Mouse (Mus musculus): ENCODE measurements at regions not wholly inside any gene's neighbourhood (a gene's known extent, or its start where the extent isn't known, plus 50 kb on each side); places are given as distances from the start of the nearest gene placed in this dataset.

DNA sequence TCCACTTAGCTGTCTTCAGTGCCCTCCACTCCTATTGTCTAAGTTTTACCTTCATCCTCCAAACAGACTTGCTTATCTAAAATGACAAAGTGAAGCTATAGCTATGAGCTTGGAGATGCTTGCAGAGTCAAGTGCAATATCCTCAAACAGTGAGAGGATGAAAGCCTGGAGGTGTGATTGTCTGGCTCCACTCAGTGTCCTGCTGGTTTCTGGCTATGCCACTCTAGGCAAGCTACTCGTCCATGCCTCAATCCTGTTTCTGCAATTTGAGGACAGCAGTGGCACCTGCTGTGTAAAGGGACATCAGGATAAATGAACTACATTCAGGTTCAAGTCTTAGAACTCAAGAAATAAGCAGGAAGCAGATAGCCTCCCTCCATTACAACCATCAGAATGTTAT is 966.1 kb downstream of the Slc4a3 start:
- TF ChIP-seq CTCF (IDR thresholded peaks at IDR 0.05; ENCODE audit: extremely low read depth, insufficient read length, insufficient replicate concordance, low read depth, low read length) (no peak), POLR2A (IDR thresholded peaks at IDR 0.05; ENCODE audit: low read depth, low read length) (no peak)
- Histone ChIP-seq H3K4me1 (ENCODE audit: control insufficient read depth, insufficient read depth, insufficient read length, low read length) (no peaks in the 10 kb centered on the region), H3K27me3 (ENCODE audit: control insufficient read depth, insufficient read depth, low read length) (no peaks in the 10 kb centered on the region), H3K36me3 (ENCODE audit: control insufficient read depth, insufficient read depth, low read length) (no peaks in the 10 kb centered on the region), H3K27ac (ENCODE audit: insufficient read depth, low read depth, low read length) (no peak overlapping the region), H3K4me3 (ENCODE audit: low read depth, low read length) (no peak overlapping the region)
- WGBS: 59% methylated on average over 1 of the region's 1 CpGs

DNA sequence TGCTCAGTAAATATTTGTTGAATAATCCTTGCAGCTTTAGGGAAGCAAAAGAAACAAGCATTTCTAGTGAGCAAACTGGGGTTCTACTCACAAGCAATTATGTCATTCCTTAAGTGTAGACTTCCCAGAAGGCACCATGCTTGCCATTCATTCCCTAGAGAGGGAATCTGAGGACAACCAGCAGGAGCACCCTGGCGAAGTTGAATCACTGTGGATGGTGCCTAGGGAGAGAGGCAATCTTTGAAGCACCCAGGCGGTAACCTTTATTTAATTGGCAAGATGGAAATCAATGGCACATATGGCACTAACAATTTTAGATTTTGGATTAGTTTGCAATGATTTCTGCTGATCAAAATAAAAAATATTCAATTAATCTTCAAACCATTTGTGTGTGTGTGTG is 967.4 kb downstream of the Slc4a3 start:
- 78% methylated on average over 2 of the region's 2 CpGs for WGBS
- H3K4me1 ChIP-seq (ENCODE audit: control insufficient read depth, insufficient read depth, insufficient read length, low read length): no peaks in the 10 kb centered on the region
- H3K36me3 ChIP-seq (ENCODE audit: control insufficient read depth, insufficient read depth, low read length): no peaks in the 10 kb centered on the region
- no peak for TF ChIP-seq POLR2A (IDR thresholded peaks at IDR 0.05; ENCODE audit: low read depth, low read length)
- TF ChIP-seq CTCF (IDR thresholded peaks at IDR 0.05; ENCODE audit: extremely low read depth, insufficient read length, insufficient replicate concordance, low read depth, low read length): no peak
- H3K27ac ChIP-seq (ENCODE audit: insufficient read depth, low read depth, low read length): no peak overlapping the region
- H3K27me3 ChIP-seq (ENCODE audit: control insufficient read depth, insufficient read depth, low read length): no peaks in the 10 kb centered on the region
- no peak overlapping the region for H3K4me3 ChIP-seq (ENCODE audit: low read depth, low read length)

DNA sequence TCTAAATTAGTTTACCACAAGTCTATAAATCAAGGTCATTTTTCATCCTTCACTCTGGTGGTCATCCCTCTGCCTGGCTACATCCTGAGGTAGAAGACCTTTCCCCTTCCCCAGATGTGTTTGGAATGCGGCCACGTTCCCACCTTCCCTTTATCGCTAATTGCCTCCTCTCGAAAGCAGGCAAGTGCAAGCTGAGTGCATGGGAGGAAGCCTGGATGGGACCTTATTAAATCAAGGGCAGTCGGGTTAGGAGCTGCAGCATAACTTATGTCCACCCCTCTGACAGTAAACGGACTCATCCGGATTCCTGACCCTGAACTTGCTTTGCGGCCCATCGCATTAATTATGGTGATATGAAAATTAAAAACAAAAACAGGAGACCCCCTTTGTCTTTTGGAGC is 983.5 kb downstream of the Slc4a3 start:
- no peak overlapping the region for H3K4me3 ChIP-seq (ENCODE audit: low read depth, low read length)
- no peaks in the 10 kb centered on the region for H3K4me1 ChIP-seq (ENCODE audit: control insufficient read depth, insufficient read depth, insufficient read length, low read length)
- WGBS: 80% methylated on average over 9 of the region's 9 CpGs
- H3K27me3 ChIP-seq (ENCODE audit: control insufficient read depth, insufficient read depth, low read length): no peaks in the 10 kb centered on the region
- H3K27ac ChIP-seq (ENCODE audit: insufficient read depth, low read depth, low read length): no peak overlapping the region
- TF ChIP-seq POLR2A (IDR thresholded peaks at IDR 0.05; ENCODE audit: low read depth, low read length) (no peak), CTCF (IDR thresholded peaks at IDR 0.05; ENCODE audit: extremely low read depth, insufficient read length, insufficient replicate concordance, low read depth, low read length) (no peak)
- no peaks in the 10 kb centered on the region for H3K36me3 ChIP-seq (ENCODE audit: control insufficient read depth, insufficient read depth, low read length)

- Histone ChIP-seq H3K4me3 (ENCODE audit: low read depth, low read length) (no peak overlapping the region), H3K4me1 (ENCODE audit: control insufficient read depth, insufficient read depth, insufficient read length, low read length) (no peaks in the 10 kb centered on the region), H3K27ac (ENCODE audit: insufficient read depth, low read depth, low read length) (no peak overlapping the region), H3K36me3 (ENCODE audit: control insufficient read depth, insufficient read depth, low read length) (no peaks in the 10 kb centered on the region), H3K27me3 (ENCODE audit: control insufficient read depth, insufficient read depth, low read length) (no peaks in the 10 kb centered on the region)
- WGBS: 79% methylated on average over 6 of the region's 6 CpGs
- TF ChIP-seq CTCF (IDR thresholded peaks at IDR 0.05; ENCODE audit: extremely low read depth, insufficient read length, insufficient replicate concordance, low read depth, low read length) (no peak), POLR2A (IDR thresholded peaks at IDR 0.05; ENCODE audit: low read depth, low read length) (no peak)
Measured at GRCm38 (mm10) chr1:76530342-76530741, 984.3 kb downstream of the Slc4a3 start.

DNA sequence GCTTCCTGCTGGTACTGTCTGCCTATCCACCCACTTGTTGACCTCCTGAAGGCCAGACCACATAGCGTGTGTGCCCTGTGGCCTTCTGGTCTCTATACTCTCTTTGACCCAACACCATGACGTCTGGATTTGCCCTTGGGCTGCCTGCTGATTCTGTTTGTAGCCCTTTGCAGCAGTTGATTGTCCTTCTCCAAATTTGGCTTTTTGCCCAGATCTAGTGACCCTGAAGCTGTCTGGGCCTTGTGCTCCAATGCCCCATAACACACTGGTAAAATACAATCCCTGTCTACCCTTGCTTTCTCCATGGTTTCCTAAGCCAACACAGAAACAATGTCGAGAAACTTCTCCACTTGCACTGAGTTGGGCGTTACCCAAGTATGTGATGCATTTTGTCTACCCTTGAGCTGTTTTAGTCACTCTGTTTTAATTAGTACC is 979.3 kb downstream of the Epha4 start:
- TF ChIP-seq CTCF (IDR thresholded peaks at IDR 0.05; ENCODE audit: extremely low read depth, insufficient read length, insufficient replicate concordance, low read depth, low read length): no peak
- TF ChIP-seq POLR2A (IDR thresholded peaks at IDR 0.05; ENCODE audit: low read depth, low read length): no peak
- Histone ChIP-seq H3K4me1 (ENCODE audit: control insufficient read depth, insufficient read depth, insufficient read length, low read length) (no peaks in the 10 kb centered on the region), H3K27me3 (ENCODE audit: control insufficient read depth, insufficient read depth, low read length) (no peaks in the 10 kb centered on the region), H3K4me3 (ENCODE audit: low read depth, low read length) (no peak overlapping the region), H3K27ac (ENCODE audit: insufficient read depth, low read depth, low read length) (no peak overlapping the region), H3K36me3 (ENCODE audit: control insufficient read depth, insufficient read depth, low read length) (no peaks in the 10 kb centered on the region)
- 75% methylated on average over 4 of the region's 4 CpGs for WGBS

GRCm38 (mm10) chr1:76540529-76540928 is 974.4 kb downstream of the Epha4 start:
- H3K36me3 ChIP-seq (ENCODE audit: control insufficient read depth, insufficient read depth, low read length): no peaks in the 10 kb centered on the region
- no peaks in the 10 kb centered on the region for H3K4me1 ChIP-seq (ENCODE audit: control insufficient read depth, insufficient read depth, insufficient read length, low read length)
- no peaks in the 10 kb centered on the region for H3K27me3 ChIP-seq (ENCODE audit: control insufficient read depth, insufficient read depth, low read length)
- no peak for TF ChIP-seq POLR2A (IDR thresholded peaks at IDR 0.05; ENCODE audit: low read depth, low read length)
- no peak for TF ChIP-seq CTCF (IDR thresholded peaks at IDR 0.05; ENCODE audit: extremely low read depth, insufficient read length, insufficient replicate concordance, low read depth, low read length)
- 41% methylated on average over 3 of the region's 3 CpGs for WGBS
- no peak overlapping the region for H3K27ac ChIP-seq (ENCODE audit: insufficient read depth, low read depth, low read length)
- no peak overlapping the region for H3K4me3 ChIP-seq (ENCODE audit: low read depth, low read length)

DNA sequence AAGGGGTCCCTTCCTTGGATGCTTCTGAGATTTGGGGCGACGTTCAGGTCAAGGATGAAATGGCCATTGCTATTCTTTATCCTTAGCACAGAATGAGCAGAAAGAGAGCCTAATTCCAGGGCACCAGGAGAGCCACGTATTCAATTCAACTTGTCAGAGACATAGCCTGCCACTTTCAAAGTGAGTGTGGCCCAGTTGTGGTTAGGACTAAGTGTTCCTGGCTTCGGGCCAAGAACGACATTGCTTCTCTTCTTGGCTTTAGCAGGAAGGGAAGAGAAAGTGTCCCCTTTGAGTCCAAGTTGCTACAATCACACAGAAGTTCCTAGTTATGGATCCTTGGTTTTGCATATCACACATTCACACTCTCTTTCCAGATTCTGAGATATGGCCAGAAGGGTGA is 964.0 kb downstream of the Epha4 start:
- 60% methylated on average over 5 of the region's 5 CpGs for WGBS
- Histone ChIP-seq H3K27me3 (ENCODE audit: control insufficient read depth, insufficient read depth, low read length) (no peaks in the 10 kb centered on the region), H3K36me3 (ENCODE audit: control insufficient read depth, insufficient read depth, low read length) (no peaks in the 10 kb centered on the region)

DNA sequence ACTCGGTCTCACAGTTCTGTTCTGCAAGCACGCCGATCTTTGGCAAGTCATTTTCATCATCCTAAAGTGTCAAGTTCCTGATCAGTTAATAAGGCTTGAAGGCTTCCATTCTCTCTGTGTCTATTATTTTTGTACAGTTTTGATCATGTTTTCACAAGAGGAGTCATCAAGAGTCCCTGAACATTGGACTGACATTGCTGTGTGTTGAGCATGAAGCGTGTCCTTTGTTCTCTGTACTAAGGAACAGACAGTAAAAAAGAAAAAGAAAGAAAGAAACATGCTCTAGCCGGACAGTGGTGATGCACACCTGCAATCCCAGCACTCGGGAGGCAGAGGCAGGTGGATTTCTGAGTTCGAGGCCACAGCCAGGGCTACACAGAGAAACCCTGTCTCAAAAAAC is 955.4 kb downstream of the Epha4 start:
- no peaks in the 10 kb centered on the region for H3K27me3 ChIP-seq (ENCODE audit: control insufficient read depth, insufficient read depth, low read length)
- no peaks in the 10 kb centered on the region for H3K4me1 ChIP-seq (ENCODE audit: control insufficient read depth, insufficient read depth, insufficient read length, low read length)
- no peaks in the 10 kb centered on the region for H3K36me3 ChIP-seq (ENCODE audit: control insufficient read depth, insufficient read depth, low read length)
- no peak overlapping the region for H3K27ac ChIP-seq (ENCODE audit: insufficient read depth, low read depth, low read length)
- no peak overlapping the region for H3K4me3 ChIP-seq (ENCODE audit: low read depth, low read length)
- 87% methylated on average over 7 of the region's 7 CpGs for WGBS
- TF ChIP-seq POLR2A (IDR thresholded peaks at IDR 0.05; ENCODE audit: low read depth, low read length) (no peak), CTCF (IDR thresholded peaks at IDR 0.05; ENCODE audit: extremely low read depth, insufficient read length, insufficient replicate concordance, low read depth, low read length) (no peak)

More for the DNA sequence above, 964.0 kb downstream of the Epha4 start:
- TF ChIP-seq CTCF (IDR thresholded peaks at IDR 0.05; ENCODE audit: extremely low read depth, insufficient read length, insufficient replicate concordance, low read depth, low read length) (no peak), POLR2A (IDR thresholded peaks at IDR 0.05; ENCODE audit: low read depth, low read length) (no peak)
- Histone ChIP-seq H3K4me1 (ENCODE audit: control insufficient read depth, insufficient read depth, insufficient read length, low read length) (no peaks in the 10 kb centered on the region), H3K27ac (ENCODE audit: insufficient read depth, low read depth, low read length) (no peak overlapping the region), H3K4me3 (ENCODE audit: low read depth, low read length) (no peak overlapping the region)
